Mouse (Mus musculus): ENCODE data around the gene Uck1. TPM values are rescaled to one million over a fixed set of nuclear protein-coding genes. Genes with fewer than 3 reads are reported as not detected.
A peak's percentile ranks its signal among the peaks of the same experiment; 100 is the strongest.

Uck1 gene
- polyA plus RNA-seq, 1 experiment: 64.9 TPM

GRCm38 (mm10) chr2:32288371-32288931 lies 28.5 kb upstream of the Uck1 start:
- H3K27me3 ChIP-seq (ENCODE audit: control insufficient read depth, insufficient read depth, low read length): no peaks in the 10 kb centered on the region
- under 1% methylated on average over 29 of the region's 29 CpGs for WGBS
- TF ChIP-seq POLR2A (IDR thresholded peaks at IDR 0.05; ENCODE audit: low read depth, low read length) (no peak), CTCF (IDR thresholded peaks at IDR 0.05; ENCODE audit: extremely low read depth, insufficient read length, insufficient replicate concordance, low read depth, low read length) (no peak)
- H3K4me1 ChIP-seq (ENCODE audit: control insufficient read depth, insufficient read depth, insufficient read length, low read length): peaks cover 5% of the 10 kb centered on the region
- peak overlapping the region; percentile 75 for H3K4me3 ChIP-seq (ENCODE audit: low read depth, low read length)
- H3K27ac ChIP-seq (ENCODE audit: insufficient read depth, low read depth, low read length): peak overlapping the region; percentile 14
- H3K36me3 ChIP-seq (ENCODE audit: control insufficient read depth, insufficient read depth, low read length): peaks cover 15% of the 10 kb centered on the region

GRCm38 (mm10) chr2:32287923-32288367 lies 28.0 kb upstream of the Uck1 start, which contains the start of gene Swi5:
Swi5 (minus strand) TSS chr2:32288075.
- Histone ChIP-seq H3K27ac (ENCODE audit: insufficient read depth, low read depth, low read length) (peak within 1 kb of the TSS; percentile 14), H3K4me3 (ENCODE audit: low read depth, low read length) (peak within 1 kb of the TSS; percentile 86), H3K36me3 (ENCODE audit: control insufficient read depth, insufficient read depth, low read length) (peaks cover 12% of the 10 kb centered on the region), H3K4me1 (ENCODE audit: control insufficient read depth, insufficient read depth, insufficient read length, low read length) (peaks cover 5% of the 10 kb centered on the region), H3K27me3 (ENCODE audit: control insufficient read depth, insufficient read depth, low read length) (no peaks in the 10 kb centered on the region)
- WGBS: under 1% methylated on average over 41 of the region's 41 CpGs
- no peak for TF ChIP-seq CTCF (IDR thresholded peaks at IDR 0.05; ENCODE audit: extremely low read depth, insufficient read length, insufficient replicate concordance, low read depth, low read length)
- TF ChIP-seq POLR2A (IDR thresholded peaks at IDR 0.05; ENCODE audit: low read depth, low read length): peak; percentile 76

GRCm38 (mm10) chr2:32287334-32287840 lies 27.4 kb upstream of the Uck1 start, which contains the start of gene Golga2:
Golga2 (plus strand) TSS chr2:32287384.
- Histone ChIP-seq H3K4me3 (ENCODE audit: low read depth, low read length) (peak within 1 kb of the TSS; percentile 86), H3K36me3 (ENCODE audit: control insufficient read depth, insufficient read depth, low read length) (peaks cover 10% of the 10 kb centered on the region), H3K4me1 (ENCODE audit: control insufficient read depth, insufficient read depth, insufficient read length, low read length) (peaks cover 5% of the 10 kb centered on the region), H3K27ac (ENCODE audit: insufficient read depth, low read depth, low read length) (no peak within 1 kb of the TSS), H3K27me3 (ENCODE audit: control insufficient read depth, insufficient read depth, low read length) (no peaks in the 10 kb centered on the region)
- under 1% methylated on average over 23 of the region's 23 CpGs for WGBS
- TF ChIP-seq POLR2A (IDR thresholded peaks at IDR 0.05; ENCODE audit: low read depth, low read length) (no peak), CTCF (IDR thresholded peaks at IDR 0.05; ENCODE audit: extremely low read depth, insufficient read length, insufficient replicate concordance, low read depth, low read length) (no peak)

- Histone ChIP-seq H3K27ac (ENCODE audit: insufficient read depth, low read depth, low read length) (no peak overlapping the region), H3K27me3 (ENCODE audit: control insufficient read depth, insufficient read depth, low read length) (no peaks in the 10 kb centered on the region), H3K4me1 (ENCODE audit: control insufficient read depth, insufficient read depth, insufficient read length, low read length) (peaks cover 2% of the 10 kb centered on the region), H3K4me3 (ENCODE audit: low read depth, low read length) (no peak overlapping the region), H3K36me3 (ENCODE audit: control insufficient read depth, insufficient read depth, low read length) (peaks cover 23% of the 10 kb centered on the region)
- WGBS: 81% methylated on average over 3 of the region's 3 CpGs
- TF ChIP-seq POLR2A (IDR thresholded peaks at IDR 0.05; ENCODE audit: low read depth, low read length): no peak
- TF ChIP-seq CTCF (IDR thresholded peaks at IDR 0.05; ENCODE audit: extremely low read depth, insufficient read length, insufficient replicate concordance, low read depth, low read length): no peak
Observed at GRCm38 (mm10) chr2:32283986-32284385, 24.0 kb upstream of the Uck1 start.

- Histone ChIP-seq H3K27me3 (ENCODE audit: control insufficient read depth, insufficient read depth, low read length) (no peaks in the 10 kb centered on the region), H3K4me3 (ENCODE audit: low read depth, low read length) (no peak overlapping the region), H3K4me1 (ENCODE audit: control insufficient read depth, insufficient read depth, insufficient read length, low read length) (peaks cover 2% of the 10 kb centered on the region), H3K27ac (ENCODE audit: insufficient read depth, low read depth, low read length) (no peak overlapping the region), H3K36me3 (ENCODE audit: control insufficient read depth, insufficient read depth, low read length) (peaks cover 35% of the 10 kb centered on the region)
- TF ChIP-seq CTCF (IDR thresholded peaks at IDR 0.05; ENCODE audit: extremely low read depth, insufficient read length, insufficient replicate concordance, low read depth, low read length) (peak; percentile 72; the same call in 1 of the 2 replicates), POLR2A (IDR thresholded peaks at IDR 0.05; ENCODE audit: low read depth, low read length) (no peak)
- WGBS: 80% methylated on average over 1 of the region's 1 CpGs
Observed at GRCm38 (mm10) chr2:32282727-32283126, 22.8 kb upstream of the Uck1 start.

GRCm38 (mm10) chr2:32282289-32282688 lies 22.3 kb upstream of the Uck1 start:
- Histone ChIP-seq H3K4me3 (ENCODE audit: low read depth, low read length) (no peak overlapping the region), H3K4me1 (ENCODE audit: control insufficient read depth, insufficient read depth, insufficient read length, low read length) (peaks cover 2% of the 10 kb centered on the region), H3K36me3 (ENCODE audit: control insufficient read depth, insufficient read depth, low read length) (peaks cover 39% of the 10 kb centered on the region), H3K27ac (ENCODE audit: insufficient read depth, low read depth, low read length) (no peak overlapping the region), H3K27me3 (ENCODE audit: control insufficient read depth, insufficient read depth, low read length) (no peaks in the 10 kb centered on the region)
- 85% methylated on average over 2 of the region's 2 CpGs for WGBS
- TF ChIP-seq POLR2A (IDR thresholded peaks at IDR 0.05; ENCODE audit: low read depth, low read length): no peak
- no peak for TF ChIP-seq CTCF (IDR thresholded peaks at IDR 0.05; ENCODE audit: extremely low read depth, insufficient read length, insufficient replicate concordance, low read depth, low read length)

GRCm38 (mm10) chr2:32275823-32276222 lies 15.9 kb upstream of the Uck1 start:
- H3K4me3 ChIP-seq (ENCODE audit: low read depth, low read length): no peak overlapping the region
- 49% methylated on average over 3 of the region's 3 CpGs for WGBS
- peaks cover 34% of the 10 kb centered on the region for H3K36me3 ChIP-seq (ENCODE audit: control insufficient read depth, insufficient read depth, low read length)
- H3K27ac ChIP-seq (ENCODE audit: insufficient read depth, low read depth, low read length): no peak overlapping the region
- no peaks in the 10 kb centered on the region for H3K4me1 ChIP-seq (ENCODE audit: control insufficient read depth, insufficient read depth, insufficient read length, low read length)
- TF ChIP-seq POLR2A (IDR thresholded peaks at IDR 0.05; ENCODE audit: low read depth, low read length) (no peak), CTCF (IDR thresholded peaks at IDR 0.05; ENCODE audit: extremely low read depth, insufficient read length, insufficient replicate concordance, low read depth, low read length) (no peak)
- H3K27me3 ChIP-seq (ENCODE audit: control insufficient read depth, insufficient read depth, low read length): no peaks in the 10 kb centered on the region

Measured in small intestine, adult 2 months (tissue).